In the genomic region with DNA sequence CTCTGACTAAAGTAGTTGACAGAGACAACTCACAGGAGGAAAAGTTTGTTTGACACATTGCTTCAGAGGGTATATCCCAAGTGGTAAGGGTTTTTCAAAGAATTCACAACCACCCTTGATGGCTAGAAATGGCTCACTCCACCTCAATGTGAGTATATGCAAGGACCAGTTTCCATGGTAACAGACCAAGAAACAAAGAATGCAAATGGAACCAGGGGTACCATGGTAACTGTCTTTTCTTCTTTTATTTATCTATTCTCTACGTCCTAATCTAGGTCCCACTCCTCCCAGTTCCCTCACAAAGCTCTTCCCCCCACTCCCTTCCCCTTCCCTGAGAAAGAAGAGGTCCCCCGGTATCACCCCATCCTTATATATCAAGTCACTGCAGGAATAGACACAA, we compare ENCODE assay signal across 33 mouse cellular contexts. TPM values are rescaled to one million over a fixed set of nuclear protein-coding genes. Genes with fewer than 3 reads are reported as not detected.
DNase-seq lines count a peak whose midpoint lies in the region; ATAC-seq and TF ChIP-seq lines count a peak whose summit lies in the region.
"Had no signal": no experiment of that assay in that cellular context is flagged by ENCODE, and none has a peak within 500 bp of the region (broad histone marks: within the 10 kb centered on the region; RNA-seq: fewer than 3 reads in every experiment).

No protein-coding gene starts in this region.

- H3K4me1 ChIP-seq in hindbrain, postnatal 0 days (ENCODE audit: insufficient read depth, low read length), result no peaks in the 10 kb centered on the region
- no peaks in the 10 kb centered on the region for H3K4me1 ChIP-seq in hindbrain, embryonic 14.5 days (replicated peaks; ENCODE audit: control insufficient read depth, insufficient read depth, low read length)
- no peaks in the 10 kb centered on the region for H3K4me1 ChIP-seq in neural tube, embryonic 12.5 days
- H3K4me1 ChIP-seq: embryonic facial prominence, embryonic 15.5 days; heart, embryonic 12.5 days; hindbrain, embryonic 10.5 days; liver, embryonic 13.5 days; stomach, embryonic 15.5 days had no signal

- no peak for TF ChIP-seq POLR2A in brain, embryonic 14.5 days (IDR thresholded peaks at IDR 0.05; ENCODE audit: borderline replicate concordance, extremely low read depth, insufficient read depth, insufficient read length, poor library complexity, severe bottlenecking)

- ATAC-seq in hindbrain, postnatal 0 days, result no peak
- ATAC-seq in hindbrain, embryonic 14.5 days (ENCODE audit: low FRiP score), result no peak
- 0 out of 2 replicates have a peak, but pooled peaks have one; percentile 33 for ATAC-seq in neural tube, embryonic 12.5 days (ENCODE audit: low FRiP score, low read depth)
- ATAC-seq: inflammation-experienced regulatory T-cells, adult 6 months had no signal

- no peak overlapping the region for H3K4me2 ChIP-seq in hindbrain, postnatal 0 days (ENCODE audit: low read depth, low read length)
- no peak overlapping the region for H3K4me2 ChIP-seq in hindbrain, embryonic 14.5 days (replicated peaks)
- no peak overlapping the region for H3K4me2 ChIP-seq in neural tube, embryonic 12.5 days (replicated peaks)
- H3K4me2 ChIP-seq: embryonic facial prominence, embryonic 15.5 days; heart, embryonic 12.5 days; liver, embryonic 13.5 days; stomach, embryonic 15.5 days had no signal

- no peak for TF ChIP-seq CTCF in hindbrain, postnatal 0 days (IDR thresholded peaks at IDR 0.05; ENCODE audit: low read depth)
- TF ChIP-seq CTCF in brain, embryonic 14.5 days (IDR thresholded peaks at IDR 0.05; ENCODE audit: borderline replicate concordance, extremely low read depth, insufficient read depth, insufficient read length), result no peak

- H3K9ac ChIP-seq in hindbrain, postnatal 0 days (replicated peaks; ENCODE audit: low read length), result no peak overlapping the region
- H3K9ac ChIP-seq in hindbrain, embryonic 14.5 days, result no peak overlapping the region
- H3K9ac ChIP-seq in neural tube, embryonic 12.5 days, result no peak overlapping the region
- H3K9ac ChIP-seq: embryonic facial prominence, embryonic 15.5 days; heart, embryonic 12.5 days; liver, embryonic 13.5 days; stomach, embryonic 15.5 days had no signal

- WGBS in hindbrain, postnatal 0 days, result 16% methylated on average over 2 of the region's 2 CpGs
- 15% methylated on average over 2 of the region's 2 CpGs for WGBS in hindbrain, embryonic 14.5 days
- WGBS in neural tube, embryonic 12.5 days, result 16% methylated on average over 2 of the region's 2 CpGs

- no peaks in the 10 kb centered on the region for H3K27me3 ChIP-seq in hindbrain, postnatal 0 days (ENCODE audit: insufficient read depth, low read length)
- H3K27me3 ChIP-seq in hindbrain, embryonic 14.5 days (ENCODE audit: control insufficient read depth, insufficient read depth, low read length), result no peaks in the 10 kb centered on the region
- H3K27me3 ChIP-seq in neural tube, embryonic 12.5 days (replicated peaks), result no peaks in the 10 kb centered on the region
- H3K27me3 ChIP-seq: embryonic facial prominence, embryonic 15.5 days; heart, embryonic 12.5 days; liver, embryonic 13.5 days; stomach, embryonic 15.5 days had no signal

- peak; percentile 6 for DNase-seq in hindbrain, postnatal 0 days (ENCODE audit: low spot score)
- DNase-seq in hindbrain, embryonic 14.5 days (ENCODE audit: low spot score), result no peak
- DNase-seq in neural tube, embryonic 10.5 days (ENCODE audit: extremely low spot score, low spot score), result no peak
- peak; percentile 39 for DNase-seq in brain, embryonic 14.5 days (ENCODE audit: low read depth)
- no peak for DNase-seq in layer of hippocampus, adult 9-11 months
- DNase-seq in adrenal gland, postnatal 25 days, result no peak
- DNase-seq: adrenal gland, postnatal 36 days; cerebellum, adult 18-20 months; cerebellum, postnatal 14 days; gastrocnemius, postnatal 10 days; heart, postnatal 10 days; kidney, adult 18-20 months; kidney, postnatal 4 days; liver, embryonic 13.5 days; lung, adult 2 months; lung, postnatal 14 days; thymus, adult 2 months; thymus, postnatal 4 days had no signal

- no peak overlapping the region for H3K27ac ChIP-seq in hindbrain, postnatal 0 days
- H3K27ac ChIP-seq in hindbrain, embryonic 14.5 days, result no peak overlapping the region
- no peak overlapping the region for H3K27ac ChIP-seq in neural tube, embryonic 12.5 days
- H3K27ac ChIP-seq: embryonic facial prominence, embryonic 15.5 days; hindbrain, embryonic 10.5 days; left cerebral cortex, adult 2 months; liver, embryonic 13.5 days; stomach, embryonic 15.5 days had no signal

- no peak overlapping the region for H3K4me3 ChIP-seq in hindbrain, postnatal 0 days (ENCODE audit: low read length)
- no peak overlapping the region for H3K4me3 ChIP-seq in hindbrain, embryonic 14.5 days (replicated peaks; ENCODE audit: low read length)
- H3K4me3 ChIP-seq in neural tube, embryonic 12.5 days, result no peak overlapping the region
- H3K4me3 ChIP-seq: embryonic facial prominence, embryonic 15.5 days; heart, embryonic 12.5 days; hindbrain, embryonic 10.5 days; left cerebral cortex, adult 2 months; liver, embryonic 13.5 days; stomach, embryonic 15.5 days had no signal

- H3K36me3 ChIP-seq in hindbrain, postnatal 0 days (ENCODE audit: insufficient read depth, low read length), result no peaks in the 10 kb centered on the region
- H3K36me3 ChIP-seq in hindbrain, embryonic 14.5 days (replicated peaks; ENCODE audit: control insufficient read depth, insufficient read depth), result no peaks in the 10 kb centered on the region
- H3K36me3 ChIP-seq in neural tube, embryonic 12.5 days, result no peaks in the 10 kb centered on the region
- H3K36me3 ChIP-seq: embryonic facial prominence, embryonic 15.5 days; heart, embryonic 12.5 days; hindbrain, embryonic 10.5 days; liver, embryonic 13.5 days; stomach, embryonic 15.5 days had no signal

- no peaks in the 10 kb centered on the region for H3K9me3 ChIP-seq in hindbrain, postnatal 0 days (ENCODE audit: low read length)
- no peaks in the 10 kb centered on the region for H3K9me3 ChIP-seq in hindbrain, embryonic 14.5 days (ENCODE audit: control insufficient read depth, low read length)
- H3K9me3 ChIP-seq in neural tube, embryonic 12.5 days, result no peaks in the 10 kb centered on the region
- H3K9me3 ChIP-seq: embryonic facial prominence, embryonic 15.5 days; heart, embryonic 12.5 days; hindbrain, embryonic 10.5 days; liver, embryonic 13.5 days; stomach, embryonic 15.5 days had no signal

RNA-seq across cellular contexts. Expression of gene Ins1, which starts 57.5 kb away (rescaled TPM):
- not detected in 2 replicates for total RNA-seq in hindbrain, postnatal 0 days (2014; rRNA removed)
- polyA plus RNA-seq in hindbrain, postnatal 0 days (2015; fragmentation: Nextera tagmentation; extraction: Ambion mirVana), result not detected in 2 replicates
- polyA plus RNA-seq in hindbrain, embryonic 14.5 days (2014; fragmentation: Nextera tagmentation; extraction: Ambion mirVana), result not detected in 2 replicates
- polyA plus RNA-seq in neural tube, embryonic 12.5 days (2016; fragmentation: Nextera tagmentation; extraction: Ambion mirVana), result not detected in 2 replicates
- not detected in 2 replicates for polyA plus RNA-seq in brain, embryonic 14.5 days (2012; rRNA removed)
- not detected in 2 replicates for total RNA-seq in adrenal gland, postnatal 25 days (2021)
- total RNA-seq: adrenal gland, postnatal 36 days; gastrocnemius, postnatal 10 days; granulocyte monocyte progenitor cell, adult 5-6 weeks; heart, postnatal 10 days; layer of hippocampus, postnatal 10 days; left cerebral cortex, adult 2 months; left cerebral cortex, postnatal 36 days; megakaryocyte, adult 5-6 weeks; neutrophil, adult 5-6 weeks had no signal
- polyA plus RNA-seq: C2C12; embryonic facial prominence, embryonic 15.5 days; heart, embryonic 12.5 days; hindbrain, embryonic 10.5 days; inflammation-experienced regulatory T-cells, adult 6 months; kidney, embryonic 16.5 days; limb, embryonic 14.5 days; liver, embryonic 13.5 days; lung, adult 2 months; thymus, adult 2 months had no signal

Comparison
In these comparisons a context has a peak if more than half of its experiments do, and no peak if none do; other contexts are left out.
1. DNase-seq: peak in hindbrain, postnatal 0 days (single experiment) and brain, embryonic 14.5 days (single experiment); none in hindbrain, embryonic 14.5 days (single experiment), neural tube, embryonic 10.5 days (single experiment), layer of hippocampus, adult 9-11 months (single experiment) and adrenal gland, postnatal 25 days (single experiment).